Mouse (Mus musculus) liver, embryonic 14.5 days (tissue): ENCODE results near the gene Wbp2.

Experiments used
- CTCF ChIP-seq: IDR thresholded peaks from 2 replicates; pipeline ENCODE4 v1.5.1; 2016; ENCODE audit warnings: antibody characterized with exemption, low read depth, control low read depth
- EP300 ChIP-seq: IDR thresholded peaks from 2 replicates; pipeline ENCODE4 v1.6.1; 2016; ENCODE audit warnings: antibody characterized with exemption, low read depth

DNA sequence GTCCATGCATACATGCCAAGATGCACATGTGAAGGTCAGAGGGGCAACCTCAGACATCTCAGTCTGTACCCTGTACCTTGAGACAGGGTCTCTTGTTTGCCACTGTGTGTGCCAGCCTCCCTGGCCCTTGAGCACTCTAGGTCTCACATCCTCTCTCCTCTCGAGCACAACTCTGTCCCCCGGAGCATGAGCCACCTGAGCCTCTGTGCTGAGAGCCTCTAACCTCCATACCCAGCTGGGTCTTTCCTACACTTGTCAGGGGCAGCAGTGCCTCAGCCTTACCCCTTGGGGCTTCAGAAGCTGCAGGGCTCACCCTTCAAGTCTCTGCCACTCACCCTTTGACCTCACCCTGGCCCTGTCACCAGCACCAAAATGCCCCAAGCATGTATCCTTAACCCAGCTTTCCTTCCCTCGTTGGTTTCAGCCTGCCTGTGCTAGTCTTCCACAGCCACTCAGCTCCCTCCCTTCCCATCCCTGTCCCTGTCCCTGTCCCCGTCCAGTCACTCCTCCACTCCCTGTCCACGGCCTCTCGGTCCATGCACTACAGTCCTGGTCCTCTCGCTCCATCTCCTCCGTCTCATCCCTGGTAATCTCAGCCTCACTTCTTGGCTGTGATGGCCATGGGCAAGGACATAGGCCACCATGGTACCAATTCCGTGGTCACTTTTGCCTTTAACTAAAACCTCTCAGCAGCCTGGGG, 42.4 kb upstream of the Wbp2 start:
- TF ChIP-seq CTCF: no peak
- no peak for TF ChIP-seq EP300
